Mouse (Mus musculus) erythroblast, embryonic 14.5 days (primary cell): ENCODE results near the gene Rhag.

Experiments
- GATA1 ChIP-seq: IDR thresholded peaks from 2 replicates; pipeline ENCODE4 v1.6.1; 2012; ENCODE audit warnings: low read length, inconsistent platforms, mixed read lengths
- TAL1 ChIP-seq: IDR thresholded peaks from 3 replicates; pipeline ENCODE4 v1.6.1; 2012; ENCODE audit warnings: low read length, inconsistent platforms, mixed read lengths

DNA sequence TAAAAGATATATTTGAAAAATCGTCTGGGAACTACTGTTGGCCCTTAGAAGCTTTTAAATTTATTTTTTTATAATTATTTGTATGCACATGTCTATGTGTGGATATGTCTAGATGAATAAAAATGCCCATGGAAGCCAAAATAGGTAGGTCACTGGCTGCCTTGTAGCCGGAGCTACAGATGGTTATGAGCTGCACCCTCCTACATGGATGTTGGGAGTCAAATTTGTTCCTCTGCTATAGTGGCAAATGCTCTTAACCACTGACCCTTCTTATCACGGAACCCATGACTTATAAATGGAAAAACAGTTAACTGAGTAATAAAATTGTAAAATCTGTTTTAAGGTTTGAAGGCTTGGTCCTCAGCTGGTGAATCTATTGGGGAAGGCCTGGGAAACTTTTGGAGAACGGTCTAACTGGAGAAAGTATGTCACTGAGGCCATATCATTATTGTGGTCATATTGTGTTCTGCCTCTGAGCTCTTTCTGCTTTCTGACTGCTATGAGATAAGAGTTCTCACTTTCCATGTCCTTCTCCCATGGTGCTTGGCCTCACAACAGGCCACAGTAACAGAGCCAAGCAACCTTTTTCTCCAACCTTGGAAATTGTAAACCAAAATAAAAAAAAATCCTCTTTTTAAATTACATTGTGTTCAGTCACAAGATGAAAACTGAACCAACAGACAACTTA, 77.1 kb downstream of the Rhag start:
- no peak for TF ChIP-seq TAL1
- no peak for TF ChIP-seq GATA1
